Mouse (Mus musculus): ENCODE data around the gene Alk. TPM values are rescaled to one million over a fixed set of nuclear protein-coding genes. Genes with fewer than 3 reads are reported as not detected.

Gene Alk
- total RNA-seq, 2 experiments from 2014 or later = 6.2 to 9.4 TPM

DNA sequence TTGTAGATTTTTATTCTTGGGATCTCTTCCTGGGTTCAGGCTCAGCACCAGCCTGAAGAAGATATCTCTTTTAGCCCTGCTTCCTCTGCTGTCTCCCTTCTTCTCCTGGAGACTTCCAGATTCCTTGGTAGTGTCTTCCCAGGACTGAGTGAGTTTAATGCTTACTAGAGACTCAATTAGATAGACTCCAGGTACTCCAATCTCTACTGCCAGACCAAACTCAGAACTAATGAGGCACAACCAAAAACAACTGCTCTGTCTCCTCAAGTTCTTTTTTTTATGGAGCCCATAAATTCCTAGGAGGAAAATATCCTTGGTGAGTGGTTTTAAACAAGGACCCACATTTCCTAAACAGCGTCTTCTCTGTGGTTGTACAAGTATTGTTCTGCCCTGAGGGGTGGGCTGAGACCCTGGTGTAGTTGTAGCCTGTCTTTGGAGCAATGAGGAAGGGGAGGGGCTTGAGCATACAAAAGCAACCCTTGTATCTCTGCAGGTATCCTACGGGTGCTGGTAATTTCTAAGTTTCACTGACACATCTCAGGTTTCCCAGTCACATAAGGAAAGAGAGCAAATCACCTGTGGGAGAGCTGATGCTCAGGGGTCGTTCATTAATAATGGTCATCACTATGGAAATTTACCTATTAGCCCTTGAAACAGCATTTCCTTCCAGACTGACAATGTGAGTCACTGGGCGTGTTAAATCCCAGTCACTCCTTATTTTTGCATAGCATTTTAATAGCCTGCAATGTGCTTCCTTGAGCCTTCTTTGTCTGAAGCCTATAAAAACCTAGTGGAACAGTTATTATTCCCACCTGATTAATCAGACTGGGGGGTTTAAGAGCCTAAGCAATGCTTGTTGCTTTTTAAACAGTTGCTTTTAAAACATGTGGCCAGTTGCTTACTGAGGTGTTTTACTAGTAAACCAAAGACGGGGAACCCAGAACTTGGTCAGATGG is 604.6 kb downstream of the Alk start:
- DNase-seq (ENCODE audit: low spot score in 2 of 2) = no peak
- intact Hi-C loops (cut with DNase I) = no loop called here

DNA sequence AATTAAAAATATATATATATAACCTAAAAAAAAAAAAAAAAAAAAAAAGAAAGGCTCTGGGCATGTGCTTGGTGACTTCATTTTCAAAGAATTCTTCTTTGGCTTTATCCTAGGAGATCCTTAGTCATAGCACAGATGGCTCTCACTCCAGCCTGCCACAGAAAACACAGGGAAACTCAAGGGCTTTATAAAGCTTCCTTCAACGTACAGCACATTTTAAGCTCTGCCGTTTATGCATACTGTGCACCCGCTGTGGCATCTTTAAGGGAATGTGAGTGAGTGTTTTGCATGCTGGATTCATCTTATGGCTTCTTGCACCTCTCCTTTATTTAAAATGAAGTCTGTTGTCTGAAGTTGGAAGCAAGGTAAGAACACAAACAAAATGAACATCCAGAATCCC is 606.7 kb downstream of the Alk start:
- intact Hi-C loops (cut with DNase I) = loop anchor here (1.0 kb wide), 1 partner anchor 46 kb away; no protein-coding TSS in a partner anchor

DNA sequence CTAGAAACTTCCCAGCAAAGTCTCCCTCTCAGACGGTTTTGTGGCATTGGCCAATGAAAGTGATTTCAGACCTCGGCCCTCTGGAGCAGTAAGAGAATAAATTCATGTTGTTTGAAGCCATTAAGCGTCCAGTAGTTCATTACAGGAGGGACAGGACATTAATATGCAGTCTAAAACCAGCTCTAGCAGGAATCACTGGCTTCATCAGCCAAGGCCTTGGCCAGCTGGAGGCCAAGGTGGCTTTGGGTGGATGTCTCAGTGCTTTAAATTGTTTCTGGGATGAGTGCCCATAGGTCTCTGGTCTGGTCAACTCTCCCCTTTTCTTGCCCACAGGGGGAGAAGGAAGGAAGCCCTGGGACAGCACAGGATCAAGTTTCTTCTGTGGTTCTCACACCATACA is 608.9 kb downstream of the Alk start:
- intact Hi-C loops (cut with DNase I) = no loop called here

More for the DNA sequence above, 606.7 kb downstream of the Alk start:
- peak; percentile 30 to 93 for DNase-seq (ENCODE audit: low spot score in 2 of 2)

GRCm38 (mm10) chr17:71994144-71994543 is 610.3 kb downstream of the Alk start:
- DNase-seq (ENCODE audit: low spot score in 2 of 2) = no peak
- intact Hi-C loops (cut with DNase I) = no loop called here

More for the DNA sequence above, 608.9 kb downstream of the Alk start:
- no peak for DNase-seq (ENCODE audit: low spot score in 2 of 2)

DNA sequence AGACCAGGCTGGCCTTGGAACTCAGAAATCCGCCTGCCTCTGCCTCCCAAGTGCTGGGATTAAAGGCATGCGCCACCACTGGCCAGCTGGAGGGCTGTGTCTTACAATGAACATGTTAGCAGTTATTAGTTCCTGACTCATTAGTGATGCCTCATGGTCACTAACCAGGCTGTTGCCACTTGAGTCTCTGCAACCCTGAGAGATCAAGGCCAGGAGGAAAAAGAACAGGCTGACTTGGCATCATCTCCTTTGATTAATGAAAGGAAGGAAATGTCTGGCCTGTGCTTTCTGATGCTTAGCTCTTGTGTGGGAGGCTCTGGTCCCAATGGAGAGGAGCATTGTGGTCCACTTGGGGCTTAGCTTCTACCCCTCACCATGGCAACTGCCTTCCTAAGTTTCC is 611.4 kb downstream of the Alk start:
- intact Hi-C loops (cut with DNase I) = no loop called here
- no peak for DNase-seq (ENCODE audit: low spot score in 2 of 2)

GRCm38 (mm10) chr17:71991260-71991659 is 613.2 kb downstream of the Alk start:
- DNase-seq (ENCODE audit: low spot score in 2 of 2) = no peak

DNA sequence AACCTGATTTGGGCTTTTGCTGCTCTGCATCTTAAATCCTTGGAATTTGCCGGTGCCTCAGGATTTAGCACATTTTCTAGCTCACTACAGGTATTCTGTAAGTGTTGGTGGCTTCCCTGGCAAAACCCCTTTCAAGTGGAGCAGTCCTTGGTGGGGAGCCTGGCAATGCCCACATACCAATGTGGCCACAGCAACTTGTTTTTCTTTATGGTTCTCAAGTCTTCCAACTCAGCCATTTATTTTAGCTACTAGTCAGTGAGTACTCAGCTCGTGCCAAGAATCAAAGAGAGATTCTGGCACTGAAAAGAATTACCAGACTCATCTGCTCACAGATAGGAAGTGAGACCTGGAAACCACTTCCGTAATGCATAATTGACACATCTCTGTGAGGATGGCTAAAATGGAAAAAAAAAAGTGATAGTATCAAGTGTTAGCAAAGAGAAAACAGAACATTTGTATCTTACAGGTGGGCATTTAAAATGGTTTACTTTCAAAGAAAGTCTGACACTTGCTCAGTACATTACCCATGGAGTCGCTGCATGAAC is 614.2 kb downstream of the Alk start:
- no peak for DNase-seq (ENCODE audit: low spot score in 2 of 2)
- intact Hi-C loops (cut with DNase I) = no loop called here

More at GRCm38 (mm10) chr17:71991260-71991659, 613.2 kb downstream of the Alk start:
- intact Hi-C loops (cut with DNase I) = no loop called here

GRCm38 (mm10) chr17:71988736-71989569 is 615.5 kb downstream of the Alk start:
- intact Hi-C loops (cut with DNase I) = no loop called here
- DNase-seq (ENCODE audit: low spot score in 2 of 2) = no peak

- DNase-seq (ENCODE audit: low spot score in 2 of 2) = no peak
- intact Hi-C loops (cut with DNase I) = no loop called here
Observed at GRCm38 (mm10) chr17:71986998-71987397, 617.4 kb downstream of the Alk start.

- intact Hi-C loops (cut with DNase I) = no loop called here
- no peak for DNase-seq (ENCODE audit: low spot score in 2 of 2)
Observed at GRCm38 (mm10) chr17:71986456-71986855, 618.0 kb downstream of the Alk start.

- DNase-seq (ENCODE audit: low spot score in 2 of 2) = no peak
- intact Hi-C loops (cut with DNase I) = no loop called here
Observed at GRCm38 (mm10) chr17:71981177-71981576, 623.2 kb downstream of the Alk start.

DNA sequence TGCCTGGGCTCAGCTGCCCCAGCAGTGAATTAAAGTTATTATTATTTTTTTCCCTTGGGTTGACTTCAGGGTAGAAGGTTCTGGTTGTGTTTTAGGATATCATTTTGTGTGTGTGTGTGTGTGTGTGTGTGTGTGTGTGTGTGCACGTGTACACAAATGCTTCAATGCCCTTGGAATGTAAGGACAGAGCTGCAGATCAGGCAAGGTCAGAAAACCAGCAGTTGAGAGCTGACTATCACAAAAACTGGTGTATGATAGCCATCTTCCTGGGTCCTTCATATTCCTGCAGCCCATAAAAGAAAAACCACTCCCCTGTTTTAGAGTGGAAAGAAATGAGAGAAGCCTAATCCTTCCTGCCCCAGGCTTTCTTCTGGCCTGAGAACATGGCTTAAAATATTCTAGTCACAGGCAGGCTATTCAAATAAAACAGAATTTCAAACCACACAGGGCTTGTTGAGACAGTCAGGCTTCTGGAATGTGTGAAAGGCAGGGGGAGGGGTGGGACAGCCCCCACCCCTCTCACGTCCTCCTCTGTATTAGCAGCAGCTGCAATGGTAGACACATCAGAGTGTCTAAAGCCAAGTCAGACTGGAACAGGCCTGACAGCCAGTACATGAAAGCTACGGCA is 623.8 kb downstream of the Alk start:
- intact Hi-C loops (cut with DNase I) = no loop called here
- peak in 1 of 2 experiments; percentile 11 for DNase-seq (ENCODE audit: low spot score in 2 of 2)

DNA sequence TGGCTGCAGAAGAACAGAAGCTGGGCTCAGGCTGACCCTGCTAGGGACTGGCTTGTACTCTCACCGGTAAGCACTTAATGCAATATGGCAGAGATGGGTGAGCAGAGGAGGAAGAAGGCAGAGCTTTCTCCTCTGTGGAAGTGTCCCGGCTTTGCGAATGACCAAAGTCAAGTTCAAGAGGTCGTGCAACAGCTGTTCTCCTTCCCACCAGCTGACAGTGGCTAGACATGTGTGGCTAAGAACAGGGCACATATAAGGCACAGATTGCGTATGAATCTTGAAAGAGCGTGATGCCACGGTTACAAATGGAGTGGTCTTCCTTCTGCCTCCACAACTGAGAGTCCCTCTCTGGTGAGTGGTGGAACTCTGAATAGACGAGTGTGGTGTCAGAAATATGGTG is 625.3 kb downstream of the Alk start:
- intact Hi-C loops (cut with DNase I) = no loop called here
- DNase-seq (ENCODE audit: low spot score in 2 of 2) = no peak

DNA sequence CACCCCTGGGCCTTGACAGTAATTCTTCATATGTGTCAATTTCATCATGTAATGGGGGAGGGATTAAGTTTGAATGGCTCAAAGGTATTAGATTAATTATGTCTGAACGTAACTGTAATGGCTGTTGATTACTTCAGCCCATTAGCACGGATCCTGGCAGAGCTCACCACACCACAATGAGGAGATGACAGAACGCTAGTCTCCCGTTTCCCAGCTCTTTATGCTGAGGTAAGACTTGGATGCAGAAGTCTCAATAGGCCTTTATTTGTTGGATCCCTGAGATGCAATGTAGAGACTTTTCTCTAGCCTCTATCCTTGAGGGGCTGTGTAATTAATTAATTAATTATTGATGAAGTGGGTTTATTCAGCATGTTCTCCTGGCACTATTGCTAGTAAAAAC is 627.8 kb downstream of the Alk start:
- intact Hi-C loops (cut with DNase I) = no loop called here

DNA sequence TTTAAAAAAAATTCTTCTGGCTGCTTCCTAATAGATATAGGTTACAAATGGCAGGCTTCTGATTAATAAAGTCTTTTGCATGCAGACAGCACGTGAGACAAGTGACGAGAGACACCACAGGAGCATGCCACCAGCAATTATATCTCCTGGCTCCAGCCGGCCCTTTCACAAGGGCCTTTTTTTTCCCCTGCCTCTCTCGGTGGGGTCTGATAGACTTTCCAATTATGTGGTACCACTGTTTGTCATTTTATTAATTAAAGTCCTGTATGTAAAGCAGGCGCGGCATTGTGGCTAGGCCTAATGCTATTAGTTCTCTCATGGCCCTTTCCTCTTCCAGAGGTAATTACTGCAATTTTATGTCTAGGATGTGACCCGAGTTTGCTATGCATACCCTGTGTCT is 630.7 kb downstream of the Alk start:
- intact Hi-C loops (cut with DNase I) = no loop called here
- DNase-seq (ENCODE audit: low spot score in 2 of 2) = no peak

More for the DNA sequence above, 627.8 kb downstream of the Alk start:
- no peak for DNase-seq (ENCODE audit: low spot score in 2 of 2)

DNA sequence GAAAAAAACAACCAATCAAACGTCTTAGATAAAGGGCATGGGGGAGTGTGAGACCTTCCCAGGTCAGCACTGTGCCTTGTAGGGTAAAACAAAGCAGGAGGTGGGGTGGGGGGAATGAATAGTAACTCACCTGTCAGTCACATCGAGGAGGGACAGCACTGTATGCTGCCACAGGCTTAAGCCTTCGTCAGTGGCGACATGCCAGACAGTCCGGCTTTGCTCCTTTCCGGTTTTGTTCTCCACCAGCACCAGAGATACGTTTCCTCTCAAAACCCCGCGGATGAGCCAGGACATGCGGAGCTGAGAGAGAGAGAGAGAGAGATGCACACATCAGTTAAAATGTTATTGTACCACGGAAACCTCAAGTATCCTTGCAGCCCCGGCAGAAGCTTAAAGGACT is 637.1 kb downstream of the Alk start:
- DNase-seq (ENCODE audit: low spot score in 2 of 2) = no peak

DNA sequence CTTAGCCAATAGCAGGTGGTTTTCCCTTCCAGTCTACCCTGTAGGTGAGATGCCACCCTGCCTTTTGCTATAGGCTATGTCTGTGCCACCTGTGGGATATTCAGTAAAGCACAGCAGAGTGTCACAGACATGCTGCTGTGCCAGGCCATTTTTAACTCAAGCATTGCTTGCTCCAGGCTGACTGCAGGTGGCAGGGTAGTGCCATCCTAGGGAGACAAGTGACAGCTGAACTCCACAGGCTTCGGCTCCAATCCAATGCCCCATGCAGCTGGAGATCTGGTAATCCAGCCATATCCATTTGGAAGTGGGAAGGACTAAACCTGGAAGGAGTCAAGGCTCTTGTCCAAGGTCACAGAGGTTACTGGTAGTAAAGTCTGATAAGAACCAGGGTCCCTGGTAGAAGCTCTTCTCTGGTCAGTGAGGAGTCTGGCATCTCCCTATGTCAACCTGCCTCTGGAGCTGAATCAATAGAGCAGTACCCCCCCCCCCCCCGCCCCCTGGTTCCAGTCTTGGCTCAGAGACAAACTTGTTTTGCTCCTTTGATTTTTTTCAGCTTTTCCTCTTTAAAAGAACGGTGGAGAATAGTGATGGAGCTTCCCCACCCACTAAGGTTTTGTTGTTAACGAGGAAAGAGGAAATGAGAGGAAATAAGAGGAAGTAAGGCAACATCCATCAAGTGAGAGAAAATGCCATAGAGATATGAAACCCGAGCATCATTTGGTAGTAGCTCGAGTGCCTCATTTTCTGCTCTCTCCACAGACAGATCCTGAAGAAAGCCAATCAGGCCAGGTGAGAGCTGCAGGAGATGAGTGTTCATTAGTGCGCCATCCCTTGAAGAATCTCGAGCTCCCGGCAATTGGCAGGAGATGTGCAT is 638.5 kb downstream of the Alk start:
- DNase-seq (ENCODE audit: low spot score in 2 of 2) = peak; percentile 67 to 70
- intact Hi-C loops (cut with DNase I) = loop anchor here (1.0 to 5.0 kb wide), 4 partner anchors 77 to 816 kb away; no protein-coding TSS in a partner anchor

More for the DNA sequence above, 637.1 kb downstream of the Alk start:
- intact Hi-C loops (cut with DNase I) = loop anchor here (2.0 to 5.0 kb wide), 2 partner anchors 75 to 815 kb away; no protein-coding TSS in a partner anchor

- intact Hi-C loops (cut with DNase I) = loop anchor here (1.0 to 5.0 kb wide), 3 partner anchors 278 to 818 kb away; no protein-coding TSS in a partner anchor
- no peak for DNase-seq (ENCODE audit: low spot score in 2 of 2)
Observed at GRCm38 (mm10) chr17:71964610-71965009, 639.8 kb downstream of the Alk start.

Measured in left cerebral cortex, postnatal 25 days (tissue).